Mouse (Mus musculus) heart, postnatal 0 days (tissue): ENCODE measurements around the gene Sdad1. TPM values are rescaled to one million over a fixed set of nuclear protein-coding genes. Genes with fewer than 3 reads are reported as not detected.

ENCODE experiments used
- ATAC-seq: fragments of 200-750 bp; cut with Nextera tagmentation; 2 replicates; pipeline ENCODE4 v1.8.0; 2017; ENCODE audit warnings: low read depth, moderate number of reproducible peaks, moderate library complexity; ENCODE audit not compliant: insufficient read depth
- DNase-seq: peaks from one replicate; pipeline ENCODE4 v3.0.0-alpha.2; 2016; ENCODE audit warnings: low spot score
- H3K27ac ChIP-seq: fragments of 300-500 bp; sonication (generic); 2 replicates; pipeline ENCODE4 v1.5.1; 2014; ENCODE audit warnings: low read depth, mild to moderate bottlenecking
- H3K27me3 ChIP-seq: fragments of 300-500 bp; sonication (generic); 2 replicates; pipeline ENCODE4 v1.6.1; 2014; ENCODE audit warnings: low read length, mixed read lengths; ENCODE audit not compliant: control insufficient read depth, insufficient read depth
- H3K36me3 ChIP-seq: fragments of 300-500 bp; sonication (generic); replicated peaks from 2 replicates; pipeline ENCODE4 v1.6.1; 2014; ENCODE audit warnings: low read length, mixed read lengths; ENCODE audit not compliant: control insufficient read depth, insufficient read depth
- H3K4me1 ChIP-seq: fragments of 300-500 bp; sonication (generic); 2 replicates; pipeline ENCODE4 v1.6.1; 2014; ENCODE audit warnings: antibody characterized with exemption; ENCODE audit not compliant: control insufficient read depth, insufficient read depth
- H3K4me2 ChIP-seq: fragments of 300-500 bp; sonication (generic); 2 replicates; pipeline ENCODE4 v1.6.1; 2014; ENCODE audit warnings: low read depth, mild to moderate bottlenecking, low read length, moderate library complexity
- H3K4me3 ChIP-seq: fragments of 300-500 bp; sonication (generic); 2 replicates; pipeline ENCODE4 v1.5.1; 2014; ENCODE audit warnings: low read depth, low read length
- H3K9ac ChIP-seq: fragments of 300-500 bp; sonication (generic); replicated peaks from 2 replicates; pipeline ENCODE4 v1.6.1; 2014; ENCODE audit warnings: low read depth, low read length, mixed read lengths
- H3K9me3 ChIP-seq: fragments of 300-500 bp; sonication (generic); replicated peaks from 2 replicates; pipeline ENCODE4 v1.6.1; 2016; ENCODE audit warnings: low read length; ENCODE audit not compliant: control insufficient read depth
- CTCF ChIP-seq: IDR thresholded peaks from 2 replicates; pipeline ENCODE4 v1.5.1; 2016; ENCODE audit warnings: antibody characterized with exemption, control low read depth, low read depth
- EP300 ChIP-seq: IDR thresholded peaks from 2 replicates; pipeline ENCODE4 v1.6.1; 2016; ENCODE audit warnings: antibody characterized with exemption, low read depth
- WGBS: fragments of 180-500 bp; shearing (Covaris S2); extraction: QIAGEN DNeasy Blood & Tissue Kit; methylation state at CpG from one replicate; pipeline ENCODE4 v1.1.7; 2014; 5-methylcytosine and 5-hydroxymethylcytosine counted together
- polyA plus RNA-seq: library from polyadenylated mRNA; unstranded; fragments of >200 nt; fragmentation: Nextera tagmentation; extraction: Ambion mirVana; gene quantifications from 2 replicates; pipeline ENCODE4 v1.2.1, GENCODE M21; 2015
- total RNA-seq: library from RNA; depleted of rRNA; stranded (reverse); fragments of >200 nt; gene quantifications from 2 replicates; pipeline ENCODE4 v1.2.3, GENCODE M21; 2014; ENCODE audit warnings: low replicate concordance

Sdad1 gene
- total and polyA plus RNA-seq, 2 experiments from 2014 or later, result 13.8 to 37.0 TPM

GRCm38 (mm10) chr5:92323264-92323663 is 13.0 kb upstream of the Sdad1 start:
- no peak overlapping the region for H3K27ac ChIP-seq
- ATAC-seq, result peak; percentile 85
- peak; percentile 83 for DNase-seq

GRCm38 (mm10) chr5:92322612-92323011 is 12.3 kb upstream of the Sdad1 start:
- Histone ChIP-seq H3K27me3 (no peaks in the 10 kb centered on the region), H3K4me2 (no peak overlapping the region), H3K36me3 (no peaks in the 10 kb centered on the region), H3K4me3 (no peak overlapping the region), H3K4me1 (peaks cover 7% of the 10 kb centered on the region; the same call in 1 of the 2 replicates), H3K9me3 (no peaks in the 10 kb centered on the region), H3K27ac (no peak overlapping the region), H3K9ac (no peak overlapping the region)
- no peak for TF ChIP-seq EP300
- no peak for DNase-seq
- no peak for ATAC-seq
- 89% methylated on average over 4 of the region's 4 CpGs for WGBS

More at GRCm38 (mm10) chr5:92323264-92323663, 13.0 kb upstream of the Sdad1 start:
- no peaks in the 10 kb centered on the region for H3K27me3 ChIP-seq
- no peaks in the 10 kb centered on the region for H3K9me3 ChIP-seq
- TF ChIP-seq CTCF (no peak), EP300 (no peak)
- 26% methylated on average over 5 of the region's 5 CpGs for WGBS
- H3K4me2 ChIP-seq, result no peak overlapping the region
- H3K36me3 ChIP-seq, result no peaks in the 10 kb centered on the region
- peaks cover 7% of the 10 kb centered on the region; the same call in 1 of the 2 replicates for H3K4me1 ChIP-seq
- H3K4me3 ChIP-seq, result no peak overlapping the region
- no peak overlapping the region for H3K9ac ChIP-seq

GRCm38 (mm10) chr5:92321631-92322400 is 11.5 kb upstream of the Sdad1 start:
- ATAC-seq, result no peak
- no peak overlapping the region for H3K4me3 ChIP-seq
- no peak overlapping the region for H3K4me2 ChIP-seq
- no peaks in the 10 kb centered on the region for H3K27me3 ChIP-seq
- H3K27ac ChIP-seq, result no peak overlapping the region
- WGBS, result 54% methylated on average over 8 of the region's 8 CpGs
- peaks cover 7% of the 10 kb centered on the region; the same call in 1 of the 2 replicates for H3K4me1 ChIP-seq
- no peak overlapping the region for H3K9ac ChIP-seq
- H3K9me3 ChIP-seq, result no peaks in the 10 kb centered on the region
- TF ChIP-seq CTCF (no peak), EP300 (no peak)
- DNase-seq, result no peak
- H3K36me3 ChIP-seq, result no peaks in the 10 kb centered on the region

- Histone ChIP-seq H3K9me3 (no peaks in the 10 kb centered on the region), H3K27me3 (no peaks in the 10 kb centered on the region), H3K36me3 (no peaks in the 10 kb centered on the region), H3K4me2 (no peak overlapping the region), H3K4me3 (no peak overlapping the region), H3K4me1 (peaks cover under 1% of the 10 kb centered on the region; the same call in 1 of the 2 replicates), H3K27ac (no peak overlapping the region), H3K9ac (no peak overlapping the region)
- ATAC-seq, result no peak
- TF ChIP-seq CTCF (no peak), EP300 (no peak)
- DNase-seq, result no peak
- WGBS, result 85% methylated on average over 14 of the region's 14 CpGs
Measured at GRCm38 (mm10) chr5:92318596-92318995, 8.3 kb upstream of the Sdad1 start.

- ATAC-seq, result no peak
- no peaks in the 10 kb centered on the region for H3K36me3 ChIP-seq
- H3K9ac ChIP-seq, result no peak overlapping the region
- H3K4me1 ChIP-seq, result no peaks in the 10 kb centered on the region
- DNase-seq, result no peak
- no peak for TF ChIP-seq CTCF
- no peak for TF ChIP-seq EP300
- no peaks in the 10 kb centered on the region for H3K27me3 ChIP-seq
- H3K4me2 ChIP-seq, result no peak overlapping the region
- H3K27ac ChIP-seq, result no peak overlapping the region
- 81% methylated on average over 7 of the region's 7 CpGs for WGBS
- H3K4me3 ChIP-seq, result no peak overlapping the region
- no peaks in the 10 kb centered on the region for H3K9me3 ChIP-seq
Measured at GRCm38 (mm10) chr5:92318119-92318518, 7.8 kb upstream of the Sdad1 start.
